Mouse (Mus musculus) spleen, postnatal 36 days (tissue): ENCODE data around the gene 4933402J07Rik.

Source experiments
- DNase-seq, 2 experiments: peaks; one replicate each; pipeline ENCODE4 v3.0.0; 2022; ENCODE audit warnings: low spot score in 2 of 2, mixed read lengths in 1 of 2

4933402J07Rik gene

GRCm38 (mm10) chr8:87620225-87620624 lies 56.6 kb downstream of the 4933402J07Rik start:
- DNase-seq: no peak

- DNase-seq: no peak
Observed at GRCm38 (mm10) chr8:87621181-87621580, 57.5 kb downstream of the 4933402J07Rik start.

- no peak for DNase-seq
Observed at GRCm38 (mm10) chr8:87629656-87630055, 66.0 kb downstream of the 4933402J07Rik start.

GRCm38 (mm10) chr8:87631776-87632175 lies 68.1 kb downstream of the 4933402J07Rik start:
- peak; percentile 50 to 58 for DNase-seq

GRCm38 (mm10) chr8:87636226-87636742 lies 72.6 kb downstream of the 4933402J07Rik start:
- no peak for DNase-seq
